Mouse (Mus musculus) naive thymus-derived CD4-positive, alpha-beta T cell, adult 2 months (primary cell): ENCODE results near the gene Lsamp.

Experiments used
- DNase-seq: peaks from one replicate; pipeline ENCODE4 v3.0.0-alpha.2; 2011; ENCODE audit warnings: low read depth

Gene Lsamp

GRCm38 (mm10) chr16:40959211-40959610, 975.0 kb downstream of the Lsamp start:
- DNase-seq: no peak

- no peak for DNase-seq
These were observed 976.4 kb downstream of the Lsamp start for GRCm38 (mm10) chr16:40960586-40960985.

DNA sequence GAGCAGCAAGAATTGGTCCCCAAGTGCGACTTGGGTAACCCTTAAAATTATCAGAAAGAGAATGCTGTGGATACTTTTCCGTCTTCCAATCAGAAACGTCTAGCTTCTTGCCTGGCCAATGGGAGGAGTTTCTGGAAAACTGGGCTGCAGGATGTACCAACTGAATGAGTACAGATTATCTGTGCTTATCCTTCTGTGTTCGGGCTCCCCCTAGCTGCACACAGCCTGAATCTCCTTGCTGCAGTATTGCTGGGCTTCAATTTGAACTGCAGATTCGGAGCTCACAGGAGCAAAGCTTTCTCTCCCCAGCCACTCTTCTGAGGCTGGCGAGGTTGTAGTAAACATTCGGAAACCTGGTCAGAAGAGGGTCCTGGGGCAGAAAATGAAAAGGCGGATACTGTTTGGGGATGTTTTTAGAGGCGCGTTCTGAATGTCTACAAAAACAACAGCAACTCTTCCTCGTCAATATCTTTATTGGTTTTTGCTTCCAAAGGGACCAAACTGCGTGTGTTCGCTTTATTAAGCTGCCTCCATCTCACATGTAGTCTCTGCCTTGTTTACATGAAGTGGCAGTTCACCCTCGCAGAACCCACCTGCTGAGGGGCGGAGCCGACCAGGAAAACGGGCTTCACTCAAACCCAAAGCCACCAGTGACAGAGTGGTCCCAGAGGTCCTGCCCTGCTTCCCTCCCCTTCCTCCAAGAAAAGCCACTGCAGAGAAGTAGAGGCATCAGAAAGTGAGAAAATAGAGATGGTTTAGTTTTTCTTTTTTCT, 984.1 kb downstream of the Lsamp start:
- DNase-seq: no peak

DNA sequence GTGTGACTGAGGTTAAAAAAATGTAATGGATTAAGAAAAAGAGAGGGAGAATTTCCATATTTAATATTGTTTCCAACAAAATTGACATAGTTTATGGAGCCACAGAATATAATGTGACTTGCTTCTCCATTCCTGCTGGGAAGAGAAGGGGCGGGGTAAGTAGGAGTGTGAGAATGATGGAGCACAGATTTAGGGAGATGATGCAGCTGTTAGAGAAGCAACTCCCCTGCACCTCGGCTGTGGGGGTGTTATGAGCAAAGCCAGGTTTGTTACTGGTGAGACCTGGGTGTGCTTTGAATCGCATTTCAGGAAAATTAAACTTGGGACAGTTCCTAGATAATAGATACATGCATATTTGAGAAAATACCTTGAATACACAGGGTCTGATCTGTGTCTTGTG, 987.2 kb downstream of the Lsamp start:
- no peak for DNase-seq

- DNase-seq: no peak
These were observed 989.9 kb downstream of the Lsamp start for GRCm38 (mm10) chr16:40974084-40974483.

GRCm38 (mm10) chr16:40983026-40983425, 998.9 kb downstream of the Lsamp start:
- no peak for DNase-seq

DNA sequence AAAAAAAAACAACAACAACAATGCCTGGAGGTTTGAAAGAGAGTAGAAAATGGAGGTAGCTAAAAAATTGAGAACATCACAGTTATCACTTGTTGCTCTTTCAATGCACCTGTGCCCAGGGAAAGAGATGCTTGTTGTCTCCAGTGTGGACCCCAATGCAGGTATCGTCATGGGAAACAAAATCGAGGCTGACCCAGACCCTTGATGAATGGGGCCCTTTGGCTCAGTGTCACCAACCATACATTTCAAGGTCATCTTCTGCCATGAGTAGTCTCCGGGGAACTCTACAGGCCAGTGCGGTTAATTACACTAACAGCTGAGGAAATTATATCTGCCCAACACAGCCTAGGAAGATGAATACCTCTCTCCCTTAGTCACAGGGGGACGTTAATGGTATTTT, 1023.4 kb downstream of the Lsamp start:
- DNase-seq: no peak

DNA sequence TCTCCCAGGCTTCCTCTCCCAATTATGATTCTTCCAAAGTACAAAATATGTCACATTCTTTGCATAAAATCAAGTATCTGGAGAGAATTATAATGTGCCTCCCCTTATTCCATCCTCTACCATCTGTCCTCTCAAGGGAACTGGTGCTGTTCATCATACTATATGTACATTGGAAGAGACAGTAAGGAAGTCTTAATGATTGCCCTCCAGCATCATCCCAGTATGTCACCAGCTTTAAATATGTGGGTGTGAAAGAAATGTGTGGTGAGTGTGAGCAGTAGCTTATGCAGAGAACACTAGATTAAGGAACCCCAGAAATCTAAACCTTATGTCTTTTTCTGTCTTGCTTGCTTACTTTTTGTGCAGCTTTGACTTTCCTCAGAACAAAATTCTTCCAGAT, 1050.6 kb downstream of the Lsamp start:
- no peak for DNase-seq

- DNase-seq: no peak
These were observed 1057.5 kb downstream of the Lsamp start for GRCm38 (mm10) chr16:41041686-41042085.

GRCm38 (mm10) chr16:41063270-41063857, 1079.2 kb downstream of the Lsamp start:
- DNase-seq: no peak

- no peak for DNase-seq
These were observed 1089.3 kb downstream of the Lsamp start for GRCm38 (mm10) chr16:41073470-41073869.

- DNase-seq: no peak
These were observed 1104.5 kb downstream of the Lsamp start for GRCm38 (mm10) chr16:41088648-41089047.

DNA sequence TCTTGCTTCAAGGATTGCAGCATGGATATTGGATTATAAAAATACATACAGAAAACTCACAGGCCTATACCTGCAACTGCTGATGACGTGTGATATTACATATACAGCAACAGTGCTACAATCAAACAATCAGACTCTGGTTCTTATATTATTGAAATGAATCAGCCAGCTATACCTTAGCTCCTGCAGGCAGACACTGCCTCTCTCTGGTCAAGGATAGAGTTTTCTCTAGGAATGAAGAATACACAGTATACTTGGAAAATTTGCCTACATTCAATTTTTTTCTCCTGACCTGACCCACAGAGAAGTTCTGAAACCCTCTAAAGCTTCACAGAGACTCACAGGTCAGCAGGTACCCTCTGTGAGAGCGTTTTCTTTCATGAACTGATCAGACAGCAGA, 1105.9 kb downstream of the Lsamp start:
- DNase-seq: no peak

GRCm38 (mm10) chr16:41091259-41091658, 1107.1 kb downstream of the Lsamp start:
- DNase-seq: no peak

DNA sequence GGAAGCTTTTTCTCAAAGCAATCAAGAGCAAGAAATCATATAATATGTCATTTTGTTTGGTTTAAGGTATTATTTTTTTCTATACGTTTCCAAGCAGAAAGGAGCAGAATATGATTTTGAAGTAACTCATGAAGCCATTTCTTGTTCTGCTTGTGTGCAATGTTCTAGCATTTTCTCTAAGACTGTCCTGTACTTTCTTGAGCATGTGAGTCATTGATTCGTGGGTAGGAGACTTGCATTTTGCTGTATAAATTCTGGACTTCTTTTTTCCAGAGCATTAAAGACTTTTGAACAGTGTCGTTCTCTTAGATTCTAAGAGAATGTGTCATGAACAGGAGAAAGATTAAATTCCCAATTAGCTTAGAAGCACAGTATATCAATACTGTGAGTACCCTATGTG, 1118.6 kb downstream of the Lsamp start:
- no peak for DNase-seq

DNA sequence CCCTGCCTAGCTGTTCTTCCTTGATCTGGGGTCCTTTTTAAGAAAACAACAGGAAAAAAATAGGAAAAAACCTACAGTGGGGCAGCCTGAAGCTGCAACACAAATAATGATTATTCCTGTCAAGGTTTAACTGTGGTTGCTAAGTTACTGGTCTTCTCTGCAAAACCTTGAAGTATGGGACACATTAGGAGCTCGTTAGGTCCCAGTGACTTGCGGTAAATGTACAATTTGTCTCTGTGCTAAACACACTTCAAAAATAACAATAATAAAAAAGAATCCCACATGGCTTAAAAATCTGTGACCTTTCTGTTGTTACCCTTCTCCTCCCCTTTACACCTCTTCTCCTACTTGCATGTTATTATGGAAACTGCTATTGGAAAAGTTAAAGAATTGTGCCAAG, 1140.2 kb downstream of the Lsamp start:
- DNase-seq: no peak

- DNase-seq: no peak
These were observed 1140.9 kb downstream of the Lsamp start for GRCm38 (mm10) chr16:41125051-41125450.

- DNase-seq: no peak
These were observed 1146.9 kb downstream of the Lsamp start for GRCm38 (mm10) chr16:41131053-41131452.

- no peak for DNase-seq
These were observed 1188.7 kb downstream of the Lsamp start for GRCm38 (mm10) chr16:41172839-41173238.

DNA sequence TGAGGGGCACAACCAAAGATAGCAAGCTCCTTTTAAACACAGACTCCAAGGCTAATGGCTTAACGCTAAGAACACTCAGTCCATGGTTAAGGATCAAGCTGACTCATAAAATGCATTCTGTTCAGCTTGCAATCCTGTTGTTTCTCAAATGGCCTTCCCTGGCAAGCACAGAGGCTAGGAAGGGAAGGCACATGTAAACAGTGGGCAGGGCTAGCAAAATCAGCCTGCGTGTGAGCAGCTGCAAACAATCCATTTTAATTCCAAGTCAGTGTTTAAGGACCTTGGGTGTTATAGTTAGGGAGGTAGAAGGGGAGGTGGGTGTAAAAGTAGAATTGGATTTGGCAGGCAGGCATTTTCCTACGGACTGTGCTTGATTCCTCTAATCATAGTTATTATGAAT, 1195.4 kb downstream of the Lsamp start:
- DNase-seq: no peak

GRCm38 (mm10) chr16:41180867-41181266, 1196.7 kb downstream of the Lsamp start:
- DNase-seq: no peak

GRCm38 (mm10) chr16:41210055-41210454, 1225.9 kb downstream of the Lsamp start:
- no peak for DNase-seq

DNA sequence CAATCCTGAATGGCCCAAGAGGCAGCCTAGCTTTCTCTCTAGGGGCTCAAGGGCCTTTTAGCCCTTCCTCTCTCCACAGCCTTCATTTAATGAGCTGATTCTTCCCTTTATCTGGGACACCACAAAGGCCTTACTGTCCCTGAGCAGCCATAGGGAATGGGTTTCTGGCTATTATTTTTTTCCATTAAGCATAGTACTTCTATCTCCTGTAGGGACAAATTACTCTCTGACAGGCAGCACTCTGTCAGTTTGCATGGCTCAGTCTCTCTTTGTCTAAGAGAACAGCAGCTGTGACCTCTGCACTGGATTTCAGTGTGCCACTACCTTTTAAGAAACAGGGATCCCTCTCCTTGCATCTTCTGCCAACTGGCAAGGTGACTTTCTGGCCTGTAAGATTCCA, 1251.7 kb downstream of the Lsamp start:
- DNase-seq: no peak

DNA sequence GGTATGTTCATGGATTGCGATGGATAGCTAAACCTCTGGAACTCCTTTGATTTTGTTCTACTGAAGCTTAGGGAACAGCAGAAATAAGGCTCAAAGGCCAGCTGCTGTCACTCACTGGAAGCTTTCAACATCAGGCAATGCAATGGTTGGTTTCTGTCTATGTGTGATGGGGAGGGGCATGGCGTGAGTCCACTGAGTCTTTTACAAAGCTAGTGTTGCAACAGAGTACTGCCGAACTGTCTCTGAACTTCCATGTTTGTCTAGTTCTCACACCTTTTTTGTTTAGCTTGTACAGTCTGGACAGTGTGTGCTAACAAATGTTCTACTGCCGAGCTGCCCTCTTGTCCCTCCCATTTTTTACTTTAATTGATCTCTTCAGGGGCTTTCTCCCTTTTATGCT, 1258.7 kb downstream of the Lsamp start:
- no peak for DNase-seq
